Mouse (Mus musculus): ENCODE data around the gene Omp. TPM values are rescaled to one million over a fixed set of nuclear protein-coding genes. Genes with fewer than 3 reads are reported as not detected.
"Not testable (repeated sequence)": the region's sequence is repeated elsewhere in the genome, so short reads cannot be mapped to it uniquely, and the experiment has no call there.

Gene Omp
- not detected in 2 replicates for polyA plus RNA-seq (2012; ENCODE audit: insufficient read depth, insufficient read length, missing spikeins)

- TF ChIP-seq POLR2A (IDR thresholded peaks at IDR 0.05; ENCODE audit: borderline replicate concordance, low read depth, low read length) (no peak), CTCF (IDR thresholded peaks at IDR 0.05; ENCODE audit: low read depth, low read length) (no peak)
- Histone ChIP-seq H3K27ac (ENCODE audit: insufficient read depth, low read depth, low read length) (no peak within 1 kb of the TSS), H3K4me1 (ENCODE audit: control insufficient read depth, insufficient read depth, low read length) (no peaks in the 10 kb centered on the region), H3K4me3 (ENCODE audit: insufficient read depth, low read length) (no peak within 1 kb of the TSS)
These were observed at the start of gene Omp for GRCm38 (mm10) chr7:98145402-98145801. Omp (minus strand) TSS chr7:98145502.

- Histone ChIP-seq H3K27ac (ENCODE audit: insufficient read depth, low read depth, low read length) (no peak overlapping the region), H3K4me1 (ENCODE audit: control insufficient read depth, insufficient read depth, low read length) (peaks cover 10% of the 10 kb centered on the region), H3K4me3 (ENCODE audit: insufficient read depth, low read length) (peak overlapping the region; percentile 40)
- no peak for TF ChIP-seq CTCF (IDR thresholded peaks at IDR 0.05; ENCODE audit: low read depth, low read length)
- no peak for TF ChIP-seq POLR2A (IDR thresholded peaks at IDR 0.05; ENCODE audit: borderline replicate concordance, low read depth, low read length)
These were observed 48.9 kb upstream of the Omp start for GRCm38 (mm10) chr7:98194026-98194792.

- Histone ChIP-seq H3K4me3 (ENCODE audit: insufficient read depth, low read length) (peak overlapping the region; percentile 40), H3K27ac (ENCODE audit: insufficient read depth, low read depth, low read length) (no peak overlapping the region), H3K4me1 (ENCODE audit: control insufficient read depth, insufficient read depth, low read length) (peaks cover 8% of the 10 kb centered on the region)
- no peak; the same call in 1 of the 2 replicates for TF ChIP-seq CTCF (IDR thresholded peaks at IDR 0.05; ENCODE audit: low read depth, low read length)
- no peak for TF ChIP-seq POLR2A (IDR thresholded peaks at IDR 0.05; ENCODE audit: borderline replicate concordance, low read depth, low read length)
These were observed 48.3 kb upstream of the Omp start for GRCm38 (mm10) chr7:98193515-98194025.

GRCm38 (mm10) chr7:98191571-98192250, 46.4 kb upstream of the Omp start:
- Histone ChIP-seq H3K4me1 (ENCODE audit: control insufficient read depth, insufficient read depth, low read length) (peaks cover 7% of the 10 kb centered on the region), H3K4me3 (ENCODE audit: insufficient read depth, low read length) (no peak overlapping the region), H3K27ac (ENCODE audit: insufficient read depth, low read depth, low read length) (no peak overlapping the region)
- no peak for TF ChIP-seq POLR2A (IDR thresholded peaks at IDR 0.05; ENCODE audit: borderline replicate concordance, low read depth, low read length)
- TF ChIP-seq CTCF (IDR thresholded peaks at IDR 0.05; ENCODE audit: low read depth, low read length): no peak

GRCm38 (mm10) chr7:98190578-98190977, 45.3 kb upstream of the Omp start:
- H3K27ac ChIP-seq (ENCODE audit: insufficient read depth, low read depth, low read length): no peak overlapping the region

GRCm38 (mm10) chr7:98189745-98190144, 44.4 kb upstream of the Omp start:
- peaks cover 14% of the 10 kb centered on the region for H3K4me1 ChIP-seq (ENCODE audit: control insufficient read depth, insufficient read depth, low read length)
- TF ChIP-seq POLR2A (IDR thresholded peaks at IDR 0.05; ENCODE audit: borderline replicate concordance, low read depth, low read length): no peak
- TF ChIP-seq CTCF (IDR thresholded peaks at IDR 0.05; ENCODE audit: low read depth, low read length): no peak
- H3K4me3 ChIP-seq (ENCODE audit: insufficient read depth, low read length): no peak overlapping the region
- no peak overlapping the region for H3K27ac ChIP-seq (ENCODE audit: insufficient read depth, low read depth, low read length)

More at GRCm38 (mm10) chr7:98190578-98190977, 45.3 kb upstream of the Omp start:
- no peak overlapping the region for H3K4me3 ChIP-seq (ENCODE audit: insufficient read depth, low read length)
- TF ChIP-seq CTCF (IDR thresholded peaks at IDR 0.05; ENCODE audit: low read depth, low read length) (no peak), POLR2A (IDR thresholded peaks at IDR 0.05; ENCODE audit: borderline replicate concordance, low read depth, low read length) (no peak)
- peaks cover 10% of the 10 kb centered on the region for H3K4me1 ChIP-seq (ENCODE audit: control insufficient read depth, insufficient read depth, low read length)

GRCm38 (mm10) chr7:98188680-98189079, 43.4 kb upstream of the Omp start:
- H3K27ac ChIP-seq (ENCODE audit: insufficient read depth, low read depth, low read length): no peak overlapping the region
- no peak for TF ChIP-seq CTCF (IDR thresholded peaks at IDR 0.05; ENCODE audit: low read depth, low read length)
- TF ChIP-seq POLR2A (IDR thresholded peaks at IDR 0.05; ENCODE audit: borderline replicate concordance, low read depth, low read length): no peak
- H3K4me3 ChIP-seq (ENCODE audit: insufficient read depth, low read length): no peak overlapping the region
- H3K4me1 ChIP-seq (ENCODE audit: control insufficient read depth, insufficient read depth, low read length): peaks cover 15% of the 10 kb centered on the region

- TF ChIP-seq CTCF (IDR thresholded peaks at IDR 0.05; ENCODE audit: low read depth, low read length) (no peak), POLR2A (IDR thresholded peaks at IDR 0.05; ENCODE audit: borderline replicate concordance, low read depth, low read length) (no peak)
- H3K4me1 ChIP-seq (ENCODE audit: control insufficient read depth, insufficient read depth, low read length): peaks cover 17% of the 10 kb centered on the region
These were observed 42.9 kb upstream of the Omp start for GRCm38 (mm10) chr7:98188238-98188637.

GRCm38 (mm10) chr7:98187332-98187731, 42.0 kb upstream of the Omp start:
- H3K27ac ChIP-seq (ENCODE audit: insufficient read depth, low read depth, low read length): 0 out of 2 replicates have a peak overlapping the region, but pooled peaks have one; percentile 14
- peaks cover 17% of the 10 kb centered on the region for H3K4me1 ChIP-seq (ENCODE audit: control insufficient read depth, insufficient read depth, low read length)
- not testable (repeated sequence) for H3K4me3 ChIP-seq (ENCODE audit: insufficient read depth, low read length)

More at GRCm38 (mm10) chr7:98188238-98188637, 42.9 kb upstream of the Omp start:
- Histone ChIP-seq H3K4me3 (ENCODE audit: insufficient read depth, low read length) (no peak overlapping the region), H3K27ac (ENCODE audit: insufficient read depth, low read depth, low read length) (no peak overlapping the region)

GRCm38 (mm10) chr7:98186637-98187036, 41.3 kb upstream of the Omp start:
- no peak for TF ChIP-seq POLR2A (IDR thresholded peaks at IDR 0.05; ENCODE audit: borderline replicate concordance, low read depth, low read length)
- TF ChIP-seq CTCF (IDR thresholded peaks at IDR 0.05; ENCODE audit: low read depth, low read length): no peak
- Histone ChIP-seq H3K27ac (ENCODE audit: insufficient read depth, low read depth, low read length) (no peak overlapping the region), H3K4me1 (ENCODE audit: control insufficient read depth, insufficient read depth, low read length) (peaks cover 17% of the 10 kb centered on the region), H3K4me3 (ENCODE audit: insufficient read depth, low read length) (no peak overlapping the region)

Measured in bone marrow macrophage, adult 2 months (primary cell).